Mouse (Mus musculus) stomach, embryonic 15.5 days (tissue): Measurements from ENCODE around the gene Sspo. TPM values are rescaled to one million over a fixed set of nuclear protein-coding genes. Genes with fewer than 3 reads are reported as not detected.
A peak's percentile ranks its signal among the peaks of the same experiment; 100 is the strongest.

Experiments used
- ATAC-seq: fragments of 200-750 bp; cut with Nextera tagmentation; 2 replicates; pipeline ENCODE4 v1.8.0; 2017; ENCODE audit warnings: low read depth, moderate number of reproducible peaks, moderate TSS enrichment; ENCODE audit not compliant: insufficient read depth, low FRiP score
- H3K27ac ChIP-seq: fragments of 300-500 bp; sonication (generic); 2 replicates; pipeline ENCODE4 v1.5.1; 2015; ENCODE audit warnings: mild to moderate bottlenecking, inconsistent platforms
- H3K27me3 ChIP-seq: fragments of 300-500 bp; sonication (generic); replicated peaks from 2 replicates; pipeline ENCODE4 v1.6.1; 2015; ENCODE audit warnings: inconsistent platforms
- H3K36me3 ChIP-seq: fragments of 300-500 bp; sonication (generic); 2 replicates; pipeline ENCODE4 v1.6.1; 2015; ENCODE audit warnings: inconsistent platforms
- H3K4me1 ChIP-seq: fragments of 300-500 bp; sonication (generic); 2 replicates; pipeline ENCODE4 v1.6.1; 2015; ENCODE audit warnings: inconsistent platforms
- H3K4me2 ChIP-seq: fragments of 300-500 bp; sonication (generic); 2 replicates; pipeline ENCODE4 v1.6.1; 2015; ENCODE audit warnings: mild to moderate bottlenecking, inconsistent platforms
- H3K4me3 ChIP-seq: fragments of 300-500 bp; sonication (generic); replicated peaks from 2 replicates; pipeline ENCODE4 v1.5.1; 2015; ENCODE audit warnings: inconsistent platforms
- H3K9ac ChIP-seq: fragments of 300-500 bp; sonication (generic); 2 replicates; pipeline ENCODE4 v1.6.1; 2015; ENCODE audit warnings: inconsistent platforms
- H3K9me3 ChIP-seq: fragments of 300-500 bp; sonication (generic); 2 replicates; pipeline ENCODE4 v1.6.1; 2016; ENCODE audit warnings: inconsistent platforms
- WGBS: fragments of 180-500 bp; shearing (Covaris S2); methylation state at CpG from one replicate; pipeline ENCODE4 v1.1.7; 2015; 5-methylcytosine and 5-hydroxymethylcytosine counted together
- polyA plus RNA-seq: library from polyadenylated mRNA; unstranded; fragments of >200 nt; fragmentation: Nextera tagmentation; extraction: Ambion mirVana; gene quantifications from 2 replicates; pipeline ENCODE4 v1.2.1, GENCODE M21; 2015

The Sspo gene
- polyA plus RNA-seq, 1 experiment from 2014 or later = 0.26 TPM

GRCm38 (mm10) chr6:48452771-48453170, 4.7 kb downstream of the Sspo start:
- no peaks in the 10 kb centered on the region for H3K4me1 ChIP-seq
- no peaks in the 10 kb centered on the region for H3K9me3 ChIP-seq
- no peaks in the 10 kb centered on the region for H3K27me3 ChIP-seq
- H3K4me3 ChIP-seq = no peak overlapping the region
- H3K9ac ChIP-seq = no peak overlapping the region
- no peak overlapping the region for H3K27ac ChIP-seq
- no peak for ATAC-seq
- H3K36me3 ChIP-seq = no peaks in the 10 kb centered on the region
- H3K4me2 ChIP-seq = no peak overlapping the region
- 65% methylated on average over 3 of the region's 3 CpGs for WGBS

DNA sequence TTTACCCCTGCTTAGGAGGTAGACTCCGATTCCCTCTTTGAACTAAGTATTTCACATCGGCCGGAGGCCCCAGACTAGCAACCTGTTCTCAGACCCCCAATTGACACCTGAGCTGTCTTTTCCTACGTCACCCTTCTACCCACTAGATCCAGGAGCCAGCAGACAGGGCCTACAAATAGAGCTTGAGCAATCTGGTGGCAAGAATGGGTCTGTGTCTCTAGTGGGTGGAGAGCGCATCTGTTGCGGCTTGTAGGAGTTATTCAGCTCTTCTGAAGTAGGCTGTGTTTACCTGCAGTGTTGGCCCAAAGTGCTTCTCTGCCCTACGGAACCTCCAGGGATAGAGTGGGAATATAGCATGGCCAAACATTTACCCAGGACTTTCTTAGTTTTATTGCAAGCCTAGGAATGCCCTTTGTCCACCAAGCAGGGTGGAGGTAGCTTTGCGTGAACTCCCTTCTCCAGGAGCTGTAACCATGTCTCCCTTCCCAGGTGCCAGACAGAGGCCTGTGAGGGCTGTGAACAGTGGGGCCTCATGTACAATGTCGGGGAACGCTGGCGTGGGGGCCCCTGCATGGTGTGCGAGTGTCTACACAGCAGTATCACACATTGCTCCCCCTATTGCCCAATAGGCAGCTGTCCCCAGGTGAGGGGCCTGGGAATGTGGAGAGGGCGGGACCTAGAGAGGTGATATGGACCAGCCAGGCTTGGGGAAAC, 17.1 kb downstream of the Sspo start:
- Histone ChIP-seq H3K36me3 (no peaks in the 10 kb centered on the region), H3K4me3 (no peak overlapping the region), H3K27me3 (no peaks in the 10 kb centered on the region), H3K4me1 (no peaks in the 10 kb centered on the region), H3K4me2 (no peak overlapping the region), H3K27ac (no peak overlapping the region), H3K9ac (no peak overlapping the region), H3K9me3 (no peaks in the 10 kb centered on the region)
- 79% methylated on average over 13 of the region's 13 CpGs for WGBS
- no peak for ATAC-seq

- no peak overlapping the region for H3K27ac ChIP-seq
- no peak for ATAC-seq
Observed at GRCm38 (mm10) chr6:48466715-48467114, 18.7 kb downstream of the Sspo start.

GRCm38 (mm10) chr6:48467490-48467889, 19.5 kb downstream of the Sspo start:
- Histone ChIP-seq H3K9me3 (no peaks in the 10 kb centered on the region), H3K9ac (no peak overlapping the region), H3K27me3 (no peaks in the 10 kb centered on the region), H3K4me1 (no peaks in the 10 kb centered on the region), H3K4me3 (no peak overlapping the region), H3K36me3 (no peaks in the 10 kb centered on the region), H3K4me2 (no peak overlapping the region), H3K27ac (no peak overlapping the region)
- no peak for ATAC-seq
- WGBS = 74% methylated on average over 7 of the region's 7 CpGs

More at GRCm38 (mm10) chr6:48466715-48467114, 18.7 kb downstream of the Sspo start:
- no peaks in the 10 kb centered on the region for H3K9me3 ChIP-seq
- H3K4me3 ChIP-seq = no peak overlapping the region
- H3K4me1 ChIP-seq = no peaks in the 10 kb centered on the region
- H3K36me3 ChIP-seq = no peaks in the 10 kb centered on the region
- H3K27me3 ChIP-seq = no peaks in the 10 kb centered on the region
- no peak overlapping the region for H3K9ac ChIP-seq
- 27% methylated on average over 6 of the region's 6 CpGs for WGBS
- H3K4me2 ChIP-seq = no peak overlapping the region

DNA sequence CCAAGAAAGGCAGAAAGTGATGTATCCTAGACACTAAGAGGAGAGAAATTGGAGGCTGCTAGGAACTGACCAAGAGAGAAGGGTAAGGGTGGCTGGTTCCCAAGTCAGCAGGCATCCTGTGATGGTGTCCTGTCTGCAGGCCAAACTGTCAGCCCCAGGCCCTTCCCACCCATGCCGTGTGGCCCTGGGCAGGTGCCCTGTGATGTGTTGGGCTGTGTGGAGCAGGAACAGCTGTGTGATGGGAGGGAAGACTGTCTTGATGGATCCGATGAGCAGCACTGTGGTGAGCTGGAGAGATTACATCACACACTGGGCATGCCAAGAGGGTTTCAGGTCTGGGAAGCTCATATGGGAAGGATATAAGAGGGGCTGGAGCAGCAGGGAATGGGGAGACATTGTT, 22.7 kb downstream of the Sspo start:
- Histone ChIP-seq H3K36me3 (no peaks in the 10 kb centered on the region), H3K4me2 (no peak overlapping the region)
- ATAC-seq = no peak

DNA sequence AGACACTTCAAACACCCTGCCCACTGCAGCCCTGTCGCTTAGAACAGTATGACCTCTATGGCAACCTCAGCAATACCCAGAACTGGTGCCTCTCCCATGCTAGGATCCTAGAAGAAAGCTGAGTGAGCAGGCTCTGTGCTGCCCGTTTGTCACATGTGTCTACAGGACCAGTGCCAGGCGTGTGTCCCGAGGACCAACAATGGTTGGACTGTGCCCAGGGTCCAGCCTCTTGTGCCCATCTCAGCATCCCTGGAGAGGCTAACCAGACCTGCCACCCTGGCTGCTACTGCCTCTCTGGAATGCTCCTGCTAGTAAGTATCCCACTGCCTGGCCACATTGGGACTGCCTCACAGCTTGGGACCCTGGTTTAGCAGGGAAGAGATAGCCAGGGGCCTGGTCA, 30.4 kb downstream of the Sspo start:
- Histone ChIP-seq H3K4me1 (no peaks in the 10 kb centered on the region), H3K9ac (no peak overlapping the region), H3K9me3 (no peaks in the 10 kb centered on the region), H3K27ac (no peak overlapping the region), H3K4me3 (no peak overlapping the region), H3K27me3 (no peaks in the 10 kb centered on the region), H3K36me3 (no peaks in the 10 kb centered on the region), H3K4me2 (no peak overlapping the region)
- no peak for ATAC-seq
- WGBS = 87% methylated on average over 4 of the region's 4 CpGs

More for the DNA sequence above, 22.7 kb downstream of the Sspo start:
- Histone ChIP-seq H3K9ac (no peak overlapping the region), H3K4me1 (no peaks in the 10 kb centered on the region), H3K27me3 (no peaks in the 10 kb centered on the region), H3K4me3 (no peak overlapping the region), H3K9me3 (no peaks in the 10 kb centered on the region), H3K27ac (no peak overlapping the region)
- WGBS = 84% methylated on average over 2 of the region's 2 CpGs

DNA sequence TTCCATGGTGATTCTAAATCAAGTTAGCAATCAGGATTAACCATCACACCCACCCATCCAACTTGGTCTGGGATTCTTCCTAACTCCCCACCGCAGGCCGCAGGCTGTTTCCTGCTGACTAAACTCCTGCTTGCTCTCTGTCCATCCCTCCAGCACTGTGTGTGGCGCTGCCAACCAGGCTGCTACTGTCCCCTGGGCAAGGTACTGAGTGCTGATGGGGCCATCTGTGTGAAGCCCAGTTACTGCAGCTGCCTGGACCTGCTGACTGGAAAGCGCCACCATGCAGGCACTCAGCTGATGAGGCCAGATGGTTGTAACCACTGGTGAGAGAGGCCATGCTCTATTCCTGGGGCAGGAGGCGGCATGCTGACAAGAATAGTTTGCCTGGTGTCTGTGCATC, 34.5 kb downstream of the Sspo start:
- Histone ChIP-seq H3K36me3 (no peaks in the 10 kb centered on the region), H3K27ac (no peak overlapping the region), H3K27me3 (no peaks in the 10 kb centered on the region), H3K4me2 (no peak overlapping the region), H3K4me1 (0 out of 2 replicates have a peak, but pooled peaks cover 3% of the 10 kb centered on the region), H3K9me3 (no peaks in the 10 kb centered on the region), H3K4me3 (no peak overlapping the region), H3K9ac (no peak overlapping the region)
- WGBS = 77% methylated on average over 5 of the region's 5 CpGs
- no peak for ATAC-seq

- peak overlapping the region; percentile 51 for H3K4me2 ChIP-seq
- peak; percentile 31; the same call in 1 of the 2 replicates for ATAC-seq
- 7% methylated on average over 24 of the region's 25 CpGs for WGBS
- H3K4me1 ChIP-seq = 0 out of 2 replicates have a peak, but pooled peaks cover 10% of the 10 kb centered on the region
- no peak overlapping the region for H3K27ac ChIP-seq
- H3K27me3 ChIP-seq = no peaks in the 10 kb centered on the region
- H3K36me3 ChIP-seq = no peaks in the 10 kb centered on the region
- no peaks in the 10 kb centered on the region for H3K9me3 ChIP-seq
- no peak overlapping the region for H3K9ac ChIP-seq
- H3K4me3 ChIP-seq = peak overlapping the region; percentile 22; the same call in 1 of the 2 replicates
Observed at GRCm38 (mm10) chr6:48487747-48488725, 40.0 kb downstream of the Sspo start.

GRCm38 (mm10) chr6:48489741-48490140, 41.7 kb downstream of the Sspo start:
- Histone ChIP-seq H3K9ac (no peak overlapping the region), H3K4me2 (no peak overlapping the region), H3K9me3 (no peaks in the 10 kb centered on the region), H3K36me3 (no peaks in the 10 kb centered on the region), H3K4me3 (no peak overlapping the region), H3K4me1 (0 out of 2 replicates have a peak, but pooled peaks cover 10% of the 10 kb centered on the region), H3K27ac (no peak overlapping the region), H3K27me3 (no peaks in the 10 kb centered on the region)
- no peak for ATAC-seq
- WGBS = 82% methylated on average over 3 of the region's 3 CpGs

GRCm38 (mm10) chr6:48491361-48491760, 43.3 kb downstream of the Sspo start:
- H3K4me3 ChIP-seq = no peak overlapping the region
- no peaks in the 10 kb centered on the region for H3K27me3 ChIP-seq
- H3K4me2 ChIP-seq = no peak overlapping the region
- no peak overlapping the region for H3K27ac ChIP-seq
- H3K9me3 ChIP-seq = no peaks in the 10 kb centered on the region
- 0 out of 2 replicates have a peak, but pooled peaks cover 10% of the 10 kb centered on the region for H3K4me1 ChIP-seq
- ATAC-seq = no peak
- no peak overlapping the region for H3K9ac ChIP-seq
- 61% methylated on average over 9 of the region's 9 CpGs for WGBS
- H3K36me3 ChIP-seq = no peaks in the 10 kb centered on the region

- H3K9me3 ChIP-seq = no peaks in the 10 kb centered on the region
- no peaks in the 10 kb centered on the region for H3K36me3 ChIP-seq
- no peak overlapping the region for H3K4me2 ChIP-seq
- no peak overlapping the region for H3K4me3 ChIP-seq
- H3K9ac ChIP-seq = no peak overlapping the region
- 0 out of 2 replicates have a peak, but pooled peaks cover 2% of the 10 kb centered on the region for H3K4me1 ChIP-seq
- H3K27me3 ChIP-seq = no peaks in the 10 kb centered on the region
- WGBS = 37% methylated on average over 8 of the region's 8 CpGs
- no peak overlapping the region for H3K27ac ChIP-seq
- ATAC-seq = no peak
Observed at GRCm38 (mm10) chr6:48493136-48493730, 45.2 kb downstream of the Sspo start.
